Mouse (Mus musculus) hematopoietic stem cell, adult 5-6 weeks (primary cell): ENCODE results near the gene Gna12. TPM values are rescaled to one million over a fixed set of nuclear protein-coding genes. Genes with fewer than 3 reads are reported as not detected.

Experiments
- ATAC-seq, 2 experiments: fragments of 125-278 bp in 1 of 2; replicated peaks in 1 of 2; 2 replicates each; pipeline ENCODE4 v1.8.0; 2016 to 2017; ENCODE audit warnings: inconsistent platforms in 2 of 2, mild to moderate bottlenecking in 2 of 2, moderate number of reproducible peaks in 2 of 2, low read depth in 1 of 2, moderate TSS enrichment in 1 of 2; ENCODE audit not compliant: low FRiP score in 2 of 2, poor library complexity in 2 of 2, severe bottlenecking in 2 of 2, insufficient read depth in 1 of 2, low TSS enrichment in 1 of 2
- total RNA-seq: library from RNA; stranded (forward); fragments of 172-1452, 232-1000 nt; gene quantifications from 2 replicates; pipeline ENCODE4 v1.2.3, GENCODE M21; 2017

The Gna12 gene
- total RNA-seq, 1 experiment from 2014 or later: 21.7 TPM

GRCm38 (mm10) chr5:140748425-140748824, 81.8 kb downstream of the Gna12 start:
- ATAC-seq: peak in 1 of 2 experiments; percentile 30; a peak in 1 of 4 replicates

GRCm38 (mm10) chr5:140743706-140744131, 86.5 kb downstream of the Gna12 start:
- ATAC-seq: no peak

- no peak for ATAC-seq
Observed at GRCm38 (mm10) chr5:140741877-140742276, 88.4 kb downstream of the Gna12 start.

- ATAC-seq: no peak
Observed at GRCm38 (mm10) chr5:140741040-140741439, 89.2 kb downstream of the Gna12 start.

- ATAC-seq: peak in 1 of 2 experiments; percentile 33; a peak in 1 of 4 replicates
Observed at GRCm38 (mm10) chr5:140739813-140740212, 90.4 kb downstream of the Gna12 start.

GRCm38 (mm10) chr5:140736166-140736565, 94.1 kb downstream of the Gna12 start:
- no peak for ATAC-seq

- peak; percentile 44 to 47; a peak in 3 of 4 replicates for ATAC-seq
Observed at GRCm38 (mm10) chr5:140735297-140735696, 94.9 kb downstream of the Gna12 start.

- ATAC-seq: peak in 1 of 2 experiments; percentile 43; a peak in 1 of 4 replicates
Observed at GRCm38 (mm10) chr5:140733336-140733735, 96.9 kb downstream of the Gna12 start.

- no peak for ATAC-seq
Observed at GRCm38 (mm10) chr5:140732195-140732594, 98.0 kb downstream of the Gna12 start.

- peak; percentile 75 for ATAC-seq
Observed at GRCm38 (mm10) chr5:140731040-140731797, 99.0 kb downstream of the Gna12 start.

GRCm38 (mm10) chr5:140726946-140727740, 103.1 kb downstream of the Gna12 start:
- no peak for ATAC-seq

- ATAC-seq: no peak
Observed at GRCm38 (mm10) chr5:140726062-140726839, 104.0 kb downstream of the Gna12 start.

- ATAC-seq: no peak
Observed at GRCm38 (mm10) chr5:140723822-140724221, 106.4 kb downstream of the Gna12 start, which contains the start of gene Amz1. Gene Amz1, plus strand, starts transcription at chr5:140724127.

- no peak for ATAC-seq
Observed at GRCm38 (mm10) chr5:140722121-140722520, 108.1 kb downstream of the Gna12 start.

GRCm38 (mm10) chr5:140720773-140721172, 109.5 kb downstream of the Gna12 start:
- no peak for ATAC-seq

GRCm38 (mm10) chr5:140711040-140711439, 119.2 kb downstream of the Gna12 start:
- no peak for ATAC-seq

GRCm38 (mm10) chr5:140710315-140710714, 119.9 kb downstream of the Gna12 start:
- ATAC-seq: no peak
